Mouse (Mus musculus) thymus, adult 2 months (tissue): ENCODE data around the gene Zfp827.

ENCODE experiments used
- CTCF ChIP-seq: fragments of 200-500 bp; IDR thresholded peaks from 2 replicates; pipeline ENCODE4 v1.5.1; 2012; ENCODE audit warnings: mild to moderate bottlenecking, control low read depth, low read length, moderate library complexity, borderline replicate concordance; ENCODE audit not compliant: control insufficient read depth, poor library complexity, insufficient read depth; ENCODE audit errors: extremely low read depth
- POLR2A ChIP-seq: fragments of 200-500 bp; IDR thresholded peaks from 2 replicates; pipeline ENCODE4 v1.6.1; 2012; ENCODE audit warnings: mild to moderate bottlenecking, low read length, control low read depth, moderate library complexity; ENCODE audit not compliant: control insufficient read depth, poor library complexity, insufficient read depth; ENCODE audit errors: extremely low read depth

- TF ChIP-seq CTCF (no peak), POLR2A (no peak)
These were observed 130.1 kb downstream of the Zfp827 start for GRCm38 (mm10) chr8:79158357-79158756.
